Mouse (Mus musculus): ENCODE measurements around the gene Armc3. TPM values are rescaled to one million over a fixed set of nuclear protein-coding genes. Genes with fewer than 3 reads are reported as not detected.
A peak's percentile ranks its signal among the peaks of the same experiment; 100 is the strongest.

Gene Armc3
- total and polyA plus RNA-seq, 3 experiments, result 0.07 to 0.31 TPM; not detected in 1

GRCm38 (mm10) chr2:19326376-19326775 lies 127.3 kb downstream of the Armc3 start:
- H3K27me3 ChIP-seq (ENCODE audit: control insufficient read depth in 1 of 2, insufficient read depth in 2 of 2, low read length in 2 of 2), result no peaks in the 10 kb centered on the region
- no peaks in the 10 kb centered on the region for H3K9me3 ChIP-seq (replicated peaks; ENCODE audit: insufficient read depth, low read length)
- no peak overlapping the region for H3K4me3 ChIP-seq (ENCODE audit: control insufficient read depth in 1 of 2, insufficient read depth in 1 of 2, low read depth in 2 of 2, low read length in 2 of 2)
- peaks cover 0 to 4% of the 10 kb centered on the region in 2 experiments; a peak in 2 of 4 replicates for H3K36me3 ChIP-seq (ENCODE audit: control insufficient read depth in 1 of 2, insufficient read depth in 2 of 2, low read length in 2 of 2)
- no peaks in the 10 kb centered on the region for H3K79me2 ChIP-seq (ENCODE audit: control insufficient read depth, insufficient read depth, low read length, poor library complexity)
- H3K9ac ChIP-seq (ENCODE audit: control insufficient read depth, low read depth, low read length, poor library complexity, severe bottlenecking), result no peak overlapping the region
- no peak for DNase-seq (ENCODE audit: low read depth, low spot score)
- no peaks in the 10 kb centered on the region for H3K4me1 ChIP-seq (ENCODE audit: control insufficient read depth in 1 of 2, insufficient read depth in 2 of 2, low read length in 2 of 2)
- no peak overlapping the region for H3K27ac ChIP-seq (ENCODE audit: control insufficient read depth, low read depth, low read length)
- no peak for TF ChIP-seq NRF1 (IDR thresholded peaks at IDR 0.05; ENCODE audit: insufficient read depth, low read depth, low read length, poor library complexity, severe bottlenecking)
- TF ChIP-seq MEF2A (IDR thresholded peaks at IDR 0.05; ENCODE audit: extremely low read depth, insufficient replicate concordance, low read depth, low read length, poor library complexity, severe bottlenecking), result no peak
- no peak for TF ChIP-seq E2F4 (IDR thresholded peaks at IDR 0.05; ENCODE audit: borderline replicate concordance, low read depth, low read length)
- TF ChIP-seq MYC (IDR thresholded peaks at IDR 0.05; ENCODE audit: low read depth, low read length), result no peak
- no peak for TF ChIP-seq MAFK (IDR thresholded peaks at IDR 0.05; ENCODE audit: borderline replicate concordance, low read depth, low read length)
- no peak for TF ChIP-seq ELF1 (IDR thresholded peaks at IDR 0.05; ENCODE audit: low read depth, low read length)
- no peak for TF ChIP-seq TBP (IDR thresholded peaks at IDR 0.05; ENCODE audit: low read depth, low read length)
- TF ChIP-seq SMC3 (IDR thresholded peaks at IDR 0.05; ENCODE audit: low read depth, low read length), result no peak
- no peak for TF ChIP-seq EP300 (IDR thresholded peaks at IDR 0.05; ENCODE audit: low read depth in 1 of 2, low read length in 2 of 2)
- no peak for TF ChIP-seq CHD1 (IDR thresholded peaks at IDR 0.05; ENCODE audit: low read depth, low read length)
- TF ChIP-seq UBTF (IDR thresholded peaks at IDR 0.05; ENCODE audit: borderline replicate concordance, insufficient read depth, low read depth, low read length), result no peak
- no peak for TF ChIP-seq MYB (IDR thresholded peaks at IDR 0.05; ENCODE audit: low read depth, low read length)
- no peak for TF ChIP-seq MXI1 (IDR thresholded peaks at IDR 0.05; ENCODE audit: low read depth, low read length)
- no peak for TF ChIP-seq USF2 (IDR thresholded peaks at IDR 0.05; ENCODE audit: borderline replicate concordance in 1 of 2, insufficient read depth in 1 of 2, low read depth in 1 of 2, low read length in 2 of 2)
- no peak for TF ChIP-seq JUND (IDR thresholded peaks at IDR 0.05; ENCODE audit: low read depth, low read length)
- no peak for TF ChIP-seq HCFC1 (IDR thresholded peaks at IDR 0.05; ENCODE audit: low read depth, low read length)
- no peak for TF ChIP-seq ETS1 (IDR thresholded peaks at IDR 0.05; ENCODE audit: low read depth, low read length)
- no peak for TF ChIP-seq MAZ (IDR thresholded peaks at IDR 0.05; ENCODE audit: low read depth, low read length)
- no peak for TF ChIP-seq CTCF (IDR thresholded peaks at IDR 0.05 in 2 of 3, conservative IDR thresholded peaks at IDR 0.05 in 1 of 3; ENCODE audit: control insufficient read depth in 1 of 3, insufficient read depth in 1 of 3, low read depth in 2 of 3, low read length in 3 of 3, poor library complexity in 1 of 3, severe bottlenecking in 1 of 3)

- Histone ChIP-seq H3K9ac (ENCODE audit: control insufficient read depth, low read depth, low read length, poor library complexity, severe bottlenecking) (no peak overlapping the region), H3K27ac (ENCODE audit: control insufficient read depth, low read depth, low read length) (no peak overlapping the region), H3K4me3 (ENCODE audit: control insufficient read depth in 1 of 2, insufficient read depth in 1 of 2, low read depth in 2 of 2, low read length in 2 of 2) (no peak overlapping the region), H3K9me3 (replicated peaks; ENCODE audit: insufficient read depth, low read length) (no peaks in the 10 kb centered on the region), H3K36me3 (ENCODE audit: control insufficient read depth in 1 of 2, insufficient read depth in 2 of 2, low read length in 2 of 2) (peaks cover 0 to 4% of the 10 kb centered on the region in 2 experiments; a peak in 2 of 4 replicates), H3K79me2 (ENCODE audit: control insufficient read depth, insufficient read depth, low read length, poor library complexity) (no peaks in the 10 kb centered on the region), H3K4me1 (ENCODE audit: control insufficient read depth in 1 of 2, insufficient read depth in 2 of 2, low read length in 2 of 2) (no peaks in the 10 kb centered on the region), H3K27me3 (ENCODE audit: control insufficient read depth in 1 of 2, insufficient read depth in 2 of 2, low read length in 2 of 2) (no peaks in the 10 kb centered on the region)
- peak; percentile 60 for DNase-seq (ENCODE audit: low read depth, low spot score)
- TF ChIP-seq TAL1 (IDR thresholded peaks at IDR 0.05; ENCODE audit: low read length) (no peak), CHD2 (IDR thresholded peaks at IDR 0.05; ENCODE audit: low read length) (peak; percentile 19; the same call in 1 of the 2 replicates)
Observed at GRCm38 (mm10) chr2:19327811-19328210, 128.7 kb downstream of the Armc3 start.

All from MEL (cell line).